Mouse (Mus musculus): ENCODE data around the gene Thoc3. TPM values are rescaled to one million over a fixed set of nuclear protein-coding genes. Genes with fewer than 3 reads are reported as not detected.

Thoc3 gene
- polyA plus RNA-seq, 1 experiment from 2014 or later, result 200 TPM

DNA sequence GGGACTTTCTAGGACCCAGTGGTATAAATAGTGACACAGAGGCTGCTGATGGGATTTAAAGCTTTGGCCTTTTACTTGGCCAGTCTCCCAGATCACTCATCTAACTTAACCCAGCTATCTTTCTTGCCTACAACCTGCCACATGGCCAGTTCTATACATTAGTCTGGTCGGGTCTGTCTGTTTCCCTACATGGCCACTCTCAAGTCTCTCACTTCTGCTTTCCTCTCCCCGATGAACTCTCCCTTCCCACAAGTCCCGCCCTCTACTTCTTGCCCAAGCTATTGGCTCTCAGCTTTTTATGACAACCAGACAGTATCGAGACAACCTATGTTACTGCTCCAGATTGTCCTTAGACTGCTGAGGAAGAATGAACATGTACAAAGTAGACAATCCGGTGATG, 7.1 kb upstream of the Thoc3 start:
- Histone ChIP-seq H3K36me3 (no peaks in the 10 kb centered on the region), H3K27me3 (ENCODE audit: low read depth, poor library complexity, severe bottlenecking) (no peaks in the 10 kb centered on the region), H3K4me1 (no peaks in the 10 kb centered on the region), H3K4me3 (no peak overlapping the region), H3K9me3 (replicated peaks) (peaks cover 5% of the 10 kb centered on the region; the same call in 1 of the 2 replicates), H3K27ac (replicated peaks) (no peak overlapping the region)
- DNase-seq (ENCODE audit: low spot score), result no peak
- 86% methylated on average over 5 of the region's 5 CpGs for WGBS

DNA sequence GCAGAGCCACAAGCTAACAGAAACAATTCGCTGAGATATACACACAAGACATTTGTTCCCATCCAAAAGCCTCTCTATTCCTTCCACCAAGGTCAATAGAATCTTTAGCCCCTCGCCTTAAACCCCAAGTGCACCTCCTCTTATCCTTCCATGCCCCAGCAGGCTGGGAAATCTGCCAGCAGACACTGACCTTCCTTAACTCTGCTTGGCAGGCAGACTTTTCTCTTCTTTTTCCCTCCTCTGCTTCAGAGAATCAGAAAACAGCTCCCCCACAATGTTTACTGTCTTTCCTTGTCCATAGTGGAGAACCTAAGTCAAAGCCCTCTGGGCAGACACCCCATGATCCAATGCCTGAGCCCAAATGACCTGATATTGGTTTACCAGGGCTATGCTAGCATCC, 6.3 kb upstream of the Thoc3 start:
- H3K36me3 ChIP-seq, result no peaks in the 10 kb centered on the region
- peaks cover 5% of the 10 kb centered on the region; the same call in 1 of the 2 replicates for H3K9me3 ChIP-seq (replicated peaks)
- H3K4me1 ChIP-seq, result no peaks in the 10 kb centered on the region
- H3K4me3 ChIP-seq, result no peak overlapping the region
- no peak for DNase-seq (ENCODE audit: low spot score)
- H3K27ac ChIP-seq (replicated peaks), result no peak overlapping the region
- H3K27me3 ChIP-seq (ENCODE audit: low read depth, poor library complexity, severe bottlenecking), result no peaks in the 10 kb centered on the region
- WGBS, result 79% methylated on average over 2 of the region's 2 CpGs

DNA sequence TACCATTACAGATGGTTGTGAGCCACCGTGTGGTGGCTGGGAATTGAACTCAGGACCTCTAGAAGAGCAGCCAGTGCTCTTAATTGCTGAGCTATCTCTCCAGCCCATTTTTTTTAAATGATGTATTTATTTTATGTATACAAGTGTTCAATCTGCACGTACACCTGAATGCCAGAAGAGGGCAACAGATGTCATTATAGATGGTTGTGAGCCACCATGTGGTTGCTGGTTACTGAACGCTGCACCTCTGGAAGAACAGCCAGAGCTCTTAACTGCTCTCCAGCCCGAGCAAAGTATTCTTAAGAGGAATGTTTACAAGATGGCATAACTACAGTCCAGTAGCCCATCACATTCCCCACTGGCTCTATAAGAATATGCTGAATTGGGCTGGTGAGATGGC, 3.3 kb upstream of the Thoc3 start:
- H3K27ac ChIP-seq (replicated peaks), result no peak overlapping the region
- no peak for DNase-seq (ENCODE audit: low spot score)
- peaks cover 15% of the 10 kb centered on the region for H3K4me1 ChIP-seq
- peaks cover 5% of the 10 kb centered on the region; the same call in 1 of the 2 replicates for H3K9me3 ChIP-seq (replicated peaks)
- H3K4me3 ChIP-seq, result no peak overlapping the region
- WGBS, result 85% methylated on average over 4 of the region's 4 CpGs
- peaks cover 8% of the 10 kb centered on the region for H3K36me3 ChIP-seq
- no peaks in the 10 kb centered on the region for H3K27me3 ChIP-seq (ENCODE audit: low read depth, poor library complexity, severe bottlenecking)

DNA sequence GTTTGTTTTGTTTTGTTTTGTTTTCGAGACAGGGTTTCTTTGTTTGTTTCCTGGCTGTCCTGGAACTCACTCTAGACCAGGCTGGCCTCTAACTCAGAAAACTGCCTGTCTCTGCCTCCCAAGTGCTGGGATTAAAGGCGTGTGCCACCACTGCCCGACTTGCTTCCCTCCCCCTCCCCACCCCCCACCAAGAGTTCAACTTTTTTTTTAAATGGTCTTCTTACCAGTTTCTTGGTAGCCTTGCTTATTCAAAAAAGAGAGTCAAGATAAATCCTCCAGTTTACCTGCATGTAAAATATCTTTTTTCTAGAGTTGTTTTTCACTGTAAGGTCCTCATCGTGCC, 334 bp upstream of the Thoc3 start:
- H3K4me1 ChIP-seq, result peaks cover 16% of the 10 kb centered on the region
- DNase-seq (ENCODE audit: low spot score), result no peak
- peak overlapping the region; percentile 93 for H3K27ac ChIP-seq (replicated peaks)
- H3K4me3 ChIP-seq, result peak overlapping the region; percentile 100
- H3K27me3 ChIP-seq (ENCODE audit: low read depth, poor library complexity, severe bottlenecking), result no peaks in the 10 kb centered on the region
- 17% methylated on average over 4 of the region's 4 CpGs for WGBS
- peaks cover 38% of the 10 kb centered on the region for H3K36me3 ChIP-seq
- peaks cover 19% of the 10 kb centered on the region for H3K9me3 ChIP-seq (replicated peaks)

DNA sequence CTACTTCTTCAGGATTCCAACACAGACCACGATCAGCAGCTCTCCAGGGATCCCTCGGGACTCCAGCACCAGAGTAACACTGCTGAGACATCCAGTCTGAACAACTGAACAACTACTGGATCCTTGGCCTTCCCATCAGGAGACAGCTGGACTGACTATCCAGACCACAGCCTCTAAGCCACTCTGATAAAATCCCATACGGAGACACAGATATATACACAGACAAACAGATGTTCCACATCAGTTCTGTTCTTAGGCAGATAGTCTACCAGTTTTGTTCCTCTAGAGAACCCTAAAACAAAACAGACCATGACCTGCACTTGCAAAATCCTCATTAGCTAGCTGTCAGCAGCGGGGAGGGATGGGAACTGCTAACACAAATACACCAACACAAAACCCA, 9.4 kb downstream of the Thoc3 start:
- Histone ChIP-seq H3K27me3 (ENCODE audit: low read depth, poor library complexity, severe bottlenecking) (no peaks in the 10 kb centered on the region), H3K27ac (replicated peaks) (no peak overlapping the region), H3K9me3 (replicated peaks) (peaks cover 7% of the 10 kb centered on the region), H3K4me3 (no peak overlapping the region), H3K36me3 (peaks cover 100% of the 10 kb centered on the region), H3K4me1 (no peaks in the 10 kb centered on the region)
- DNase-seq (ENCODE audit: low spot score), result no peak
- WGBS, result 92% methylated on average over 4 of the region's 4 CpGs

DNA sequence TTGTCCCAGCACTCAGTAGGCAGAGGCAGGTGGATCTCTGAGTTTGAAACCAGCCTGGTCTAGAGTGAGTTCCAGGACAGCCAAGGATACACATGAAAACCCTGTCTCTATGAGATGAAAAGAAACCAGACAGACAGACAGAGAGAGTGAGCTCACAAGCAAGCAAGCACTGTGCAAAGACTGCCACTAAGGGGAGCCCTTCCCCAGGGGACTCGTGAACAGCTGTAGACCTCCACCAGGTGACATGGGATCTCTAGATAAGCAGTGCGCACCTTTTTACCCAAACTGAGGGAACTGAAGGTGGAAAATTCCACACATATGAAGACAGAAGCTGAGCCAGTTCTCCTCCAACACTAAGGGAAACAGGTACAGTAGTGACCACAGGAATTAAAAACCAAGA, 11.6 kb downstream of the Thoc3 start:
- no peak for DNase-seq (ENCODE audit: low spot score)
- H3K4me1 ChIP-seq, result no peaks in the 10 kb centered on the region
- no peak overlapping the region for H3K4me3 ChIP-seq
- no peak overlapping the region for H3K27ac ChIP-seq (replicated peaks)
- WGBS, result 94% methylated on average over 2 of the region's 2 CpGs
- H3K36me3 ChIP-seq, result peaks cover 94% of the 10 kb centered on the region
- H3K27me3 ChIP-seq (ENCODE audit: low read depth, poor library complexity, severe bottlenecking), result no peaks in the 10 kb centered on the region
- no peaks in the 10 kb centered on the region for H3K9me3 ChIP-seq (replicated peaks)

DNA sequence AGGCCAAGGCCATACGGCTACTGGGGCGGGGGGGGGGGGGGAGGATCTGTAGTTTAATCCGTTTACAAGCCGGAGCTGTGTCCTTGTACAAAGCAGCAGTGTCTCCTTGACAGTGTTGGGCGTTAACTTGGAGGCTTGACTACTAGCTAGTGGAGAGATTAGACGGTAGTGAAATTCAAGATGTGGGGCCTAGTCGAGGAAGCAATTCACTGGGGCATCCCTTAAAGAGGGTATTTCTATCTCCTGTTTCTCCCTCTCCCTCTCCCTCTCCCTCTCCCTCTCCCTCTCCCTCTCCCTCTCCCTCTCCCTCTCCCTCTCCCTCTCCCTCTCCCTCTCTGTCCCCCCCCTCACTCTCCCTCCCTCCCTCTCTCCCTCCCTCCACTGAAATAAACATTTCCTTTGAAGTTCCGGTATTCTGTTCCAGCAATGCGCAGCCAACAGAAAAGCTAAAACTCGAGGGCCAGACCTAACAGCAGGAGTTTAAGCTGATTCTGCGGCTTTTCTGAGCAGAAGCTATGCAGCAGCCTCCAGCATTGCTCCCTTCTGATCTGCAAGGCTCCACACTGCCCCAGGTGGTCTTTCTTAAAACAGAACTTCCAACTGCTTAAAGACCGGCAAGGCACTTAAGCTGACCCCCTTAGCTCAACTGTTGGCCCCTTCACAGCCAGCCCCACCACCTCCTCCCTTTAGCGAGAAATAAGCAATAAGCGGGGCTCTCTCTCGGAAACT, 21.0 kb downstream of the Thoc3 start:
- Histone ChIP-seq H3K4me3 (peak overlapping the region; percentile 38), H3K4me1 (peaks cover 28% of the 10 kb centered on the region), H3K36me3 (no peaks in the 10 kb centered on the region), H3K27me3 (ENCODE audit: low read depth, poor library complexity, severe bottlenecking) (peaks cover 13% of the 10 kb centered on the region; the same call in 1 of the 2 replicates), H3K27ac (replicated peaks) (peak overlapping the region; percentile 64; the same call in 1 of the 2 replicates), H3K9me3 (replicated peaks) (no peaks in the 10 kb centered on the region)
- peak; percentile 72 for DNase-seq (ENCODE audit: low spot score)
- WGBS, result 1% methylated on average over 15 of the region's 15 CpGs

DNA sequence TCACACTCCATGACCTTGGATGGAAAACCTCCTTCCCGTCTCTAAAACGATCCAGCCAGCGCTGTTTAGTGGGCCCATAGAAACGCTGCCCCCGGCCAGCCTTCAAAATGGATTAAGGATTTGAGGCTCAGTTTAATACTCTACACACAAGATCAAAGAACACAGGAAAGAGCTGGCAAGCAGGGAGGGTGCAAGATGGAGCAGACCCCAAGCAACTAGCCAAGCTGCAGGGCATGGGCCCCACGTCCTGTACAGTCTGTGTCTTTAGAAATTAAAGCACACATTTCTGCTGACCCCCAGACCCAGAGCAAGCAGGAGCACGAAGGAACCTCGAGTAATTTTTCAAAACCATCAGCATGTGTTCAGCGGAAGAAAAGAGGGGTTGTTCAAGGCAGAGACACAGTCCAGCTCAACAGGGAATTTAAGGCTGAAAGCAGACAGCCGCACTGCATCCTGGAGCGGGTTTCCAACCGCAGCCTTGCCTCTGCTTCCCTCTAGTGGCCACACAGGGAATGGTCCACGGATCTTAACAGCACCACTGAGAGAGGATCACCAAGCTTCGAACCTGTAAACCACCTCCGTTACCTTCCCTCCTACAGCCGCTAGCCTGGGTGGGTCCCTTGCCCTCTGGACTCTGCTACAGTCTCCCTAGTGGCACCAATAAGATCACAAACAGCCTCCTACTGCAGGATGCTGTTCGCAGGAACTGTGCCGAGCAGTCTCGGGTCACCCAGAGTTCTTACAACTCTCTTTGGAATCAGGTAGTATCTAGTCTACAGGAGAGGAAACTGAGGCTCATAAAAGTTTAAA, 21.8 kb downstream of the Thoc3 start:
- Histone ChIP-seq H3K27me3 (ENCODE audit: low read depth, poor library complexity, severe bottlenecking) (peaks cover 13% of the 10 kb centered on the region; the same call in 1 of the 2 replicates), H3K4me1 (peaks cover 28% of the 10 kb centered on the region), H3K9me3 (replicated peaks) (no peaks in the 10 kb centered on the region), H3K4me3 (peak overlapping the region; percentile 38), H3K27ac (replicated peaks) (peak overlapping the region; percentile 64), H3K36me3 (no peaks in the 10 kb centered on the region)
- WGBS, result 20% methylated on average over 19 of the region's 19 CpGs
- peak; percentile 84 for DNase-seq (ENCODE audit: low spot score)

DNA sequence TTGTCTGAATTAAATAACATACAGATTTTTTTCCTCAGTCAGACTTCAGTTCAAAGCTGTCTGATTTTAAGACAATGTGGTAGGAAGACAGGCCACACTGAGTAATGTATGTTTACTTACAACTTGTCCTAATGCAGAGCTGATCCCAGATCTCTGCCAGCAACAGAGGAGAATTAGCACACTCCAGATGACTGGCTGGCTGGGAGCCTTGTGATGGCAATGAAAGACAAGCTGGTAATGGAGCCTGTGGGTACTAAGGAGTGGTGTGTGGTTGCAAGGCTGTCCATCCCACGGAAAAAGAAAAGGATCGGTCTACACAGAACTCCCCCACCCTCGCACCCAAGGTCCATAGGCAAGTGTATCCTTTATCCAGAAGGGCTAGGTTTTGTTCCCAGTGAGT, 25.0 kb downstream of the Thoc3 start:
- no peak for DNase-seq (ENCODE audit: low spot score)
- H3K27me3 ChIP-seq (ENCODE audit: low read depth, poor library complexity, severe bottlenecking), result peaks cover 7% of the 10 kb centered on the region; the same call in 1 of the 2 replicates
- H3K4me3 ChIP-seq, result no peak overlapping the region
- H3K9me3 ChIP-seq (replicated peaks), result no peaks in the 10 kb centered on the region
- H3K4me1 ChIP-seq, result peaks cover 42% of the 10 kb centered on the region
- WGBS, result 79% methylated on average over 3 of the region's 3 CpGs
- H3K36me3 ChIP-seq, result no peaks in the 10 kb centered on the region
- H3K27ac ChIP-seq (replicated peaks), result no peak overlapping the region

DNA sequence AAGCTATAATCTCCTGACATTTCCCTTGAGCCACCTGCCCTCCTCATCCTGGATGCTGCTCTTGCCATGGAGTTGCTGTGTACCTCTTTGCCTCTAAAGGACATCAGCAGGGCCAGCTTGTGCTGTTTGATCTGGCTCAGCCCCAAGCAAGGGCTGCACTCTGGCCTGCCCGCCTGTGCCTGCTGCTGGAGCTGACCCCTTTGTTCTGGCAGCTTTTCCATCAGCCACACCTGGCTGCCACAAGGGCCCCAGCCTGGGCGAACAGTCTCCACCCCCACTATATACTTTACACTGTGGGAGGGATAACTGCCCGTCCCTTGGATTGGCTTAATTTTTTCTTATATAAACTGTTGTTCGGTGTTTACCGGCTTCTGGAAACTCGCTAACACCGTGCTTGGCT, 28.7 kb downstream of the Thoc3 start:
- H3K27me3 ChIP-seq (ENCODE audit: low read depth, poor library complexity, severe bottlenecking), result no peaks in the 10 kb centered on the region
- no peaks in the 10 kb centered on the region for H3K36me3 ChIP-seq
- H3K4me1 ChIP-seq, result peaks cover 24% of the 10 kb centered on the region
- 74% methylated on average over 7 of the region's 7 CpGs for WGBS
- H3K27ac ChIP-seq (replicated peaks), result peak overlapping the region; percentile 19
- H3K4me3 ChIP-seq, result no peak overlapping the region
- no peaks in the 10 kb centered on the region for H3K9me3 ChIP-seq (replicated peaks)
- no peak for DNase-seq (ENCODE audit: low spot score)

DNA sequence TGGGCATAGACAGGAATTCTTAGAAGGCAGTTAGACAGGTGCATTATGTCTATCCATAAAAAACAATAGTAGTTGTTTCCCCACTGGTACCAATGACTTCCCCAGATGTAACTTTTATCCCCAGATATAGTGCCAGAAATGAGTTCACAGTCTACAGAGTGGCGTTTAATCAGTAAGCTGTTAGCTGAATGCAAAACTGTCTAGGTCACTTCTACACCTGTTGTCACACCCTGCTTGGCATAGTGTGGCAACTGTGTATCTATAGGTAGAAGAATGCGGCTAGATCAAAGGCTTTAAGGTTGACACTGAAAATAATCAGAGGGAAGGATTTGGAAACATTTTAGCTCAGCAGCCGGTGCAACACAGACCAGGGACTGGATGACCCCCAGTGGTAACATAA, 29.8 kb downstream of the Thoc3 start:
- H3K4me3 ChIP-seq, result no peak overlapping the region
- no peak overlapping the region for H3K27ac ChIP-seq (replicated peaks)
- 82% methylated on average over 3 of the region's 3 CpGs for WGBS
- no peaks in the 10 kb centered on the region for H3K36me3 ChIP-seq
- no peak for DNase-seq (ENCODE audit: low spot score)
- H3K27me3 ChIP-seq (ENCODE audit: low read depth, poor library complexity, severe bottlenecking), result no peaks in the 10 kb centered on the region
- H3K4me1 ChIP-seq, result peaks cover 24% of the 10 kb centered on the region
- H3K9me3 ChIP-seq (replicated peaks), result no peaks in the 10 kb centered on the region

DNA sequence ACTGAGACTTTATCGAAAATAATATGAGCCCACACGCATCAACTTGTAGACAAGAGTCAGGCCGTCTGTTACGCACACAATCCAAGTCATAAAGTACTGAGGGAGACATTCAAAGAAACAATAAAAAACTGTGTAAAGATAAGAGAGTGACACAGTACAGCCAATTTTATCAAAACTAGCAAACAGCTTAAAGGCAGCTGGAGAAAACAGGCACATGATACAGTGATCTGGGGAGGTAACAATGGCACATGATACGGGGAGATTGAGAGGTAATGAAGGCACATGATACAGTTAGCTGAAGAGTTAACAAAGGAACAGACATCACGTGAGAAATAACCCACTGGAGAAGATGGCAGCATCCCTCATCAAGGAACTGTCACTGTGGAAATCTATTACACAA, 31.6 kb downstream of the Thoc3 start:
- H3K4me1 ChIP-seq, result peaks cover 24% of the 10 kb centered on the region
- WGBS, result 93% methylated on average over 6 of the region's 6 CpGs
- H3K27me3 ChIP-seq (ENCODE audit: low read depth, poor library complexity, severe bottlenecking), result no peaks in the 10 kb centered on the region

DNA sequence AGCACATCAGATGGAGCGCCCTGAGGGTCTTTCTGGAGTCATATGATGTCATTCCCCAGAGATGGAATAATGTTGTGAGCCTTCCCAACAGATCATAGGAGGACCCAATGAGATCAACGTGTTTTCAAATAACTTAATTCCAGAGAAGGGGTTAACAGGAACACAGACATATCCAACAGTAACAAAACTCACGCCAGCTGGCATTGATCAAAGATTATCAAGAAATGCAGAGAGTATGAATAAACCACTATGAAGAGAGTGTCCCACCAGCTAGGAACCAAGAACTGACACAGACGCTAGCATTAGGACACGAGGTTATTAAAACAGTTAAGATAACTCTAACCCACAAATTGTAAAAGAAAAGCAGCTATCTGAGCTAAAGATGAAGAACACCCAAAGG, 32.0 kb downstream of the Thoc3 start:
- H3K27ac ChIP-seq (replicated peaks), result no peak overlapping the region
- H3K9me3 ChIP-seq (replicated peaks), result no peaks in the 10 kb centered on the region
- no peak for DNase-seq (ENCODE audit: low spot score)
- WGBS, result 87% methylated on average over 5 of the region's 5 CpGs
- no peaks in the 10 kb centered on the region for H3K36me3 ChIP-seq
- no peaks in the 10 kb centered on the region for H3K27me3 ChIP-seq (ENCODE audit: low read depth, poor library complexity, severe bottlenecking)
- no peak overlapping the region for H3K4me3 ChIP-seq
- H3K4me1 ChIP-seq, result peaks cover 24% of the 10 kb centered on the region

More for the DNA sequence above, 31.6 kb downstream of the Thoc3 start:
- Histone ChIP-seq H3K9me3 (replicated peaks) (no peaks in the 10 kb centered on the region), H3K36me3 (no peaks in the 10 kb centered on the region), H3K27ac (replicated peaks) (no peak overlapping the region), H3K4me3 (no peak overlapping the region)
- DNase-seq (ENCODE audit: low spot score), result no peak
